Mouse (Mus musculus) spleen, adult 2 months (tissue): ENCODE data around the gene Ccn1.

Source experiments
- CTCF ChIP-seq: fragments of 200-500 bp; IDR thresholded peaks from 2 replicates; pipeline ENCODE4 v1.5.1; 2011; ENCODE audit warnings: mild to moderate bottlenecking, inconsistent platforms; ENCODE audit not compliant: insufficient read depth, insufficient read length, insufficient replicate concordance; ENCODE audit errors: extremely low read depth
- POLR2A ChIP-seq: fragments of 200-500 bp; IDR thresholded peaks from 2 replicates; pipeline ENCODE4 v1.6.1; 2011; ENCODE audit warnings: low read depth, low read length, inconsistent platforms

DNA sequence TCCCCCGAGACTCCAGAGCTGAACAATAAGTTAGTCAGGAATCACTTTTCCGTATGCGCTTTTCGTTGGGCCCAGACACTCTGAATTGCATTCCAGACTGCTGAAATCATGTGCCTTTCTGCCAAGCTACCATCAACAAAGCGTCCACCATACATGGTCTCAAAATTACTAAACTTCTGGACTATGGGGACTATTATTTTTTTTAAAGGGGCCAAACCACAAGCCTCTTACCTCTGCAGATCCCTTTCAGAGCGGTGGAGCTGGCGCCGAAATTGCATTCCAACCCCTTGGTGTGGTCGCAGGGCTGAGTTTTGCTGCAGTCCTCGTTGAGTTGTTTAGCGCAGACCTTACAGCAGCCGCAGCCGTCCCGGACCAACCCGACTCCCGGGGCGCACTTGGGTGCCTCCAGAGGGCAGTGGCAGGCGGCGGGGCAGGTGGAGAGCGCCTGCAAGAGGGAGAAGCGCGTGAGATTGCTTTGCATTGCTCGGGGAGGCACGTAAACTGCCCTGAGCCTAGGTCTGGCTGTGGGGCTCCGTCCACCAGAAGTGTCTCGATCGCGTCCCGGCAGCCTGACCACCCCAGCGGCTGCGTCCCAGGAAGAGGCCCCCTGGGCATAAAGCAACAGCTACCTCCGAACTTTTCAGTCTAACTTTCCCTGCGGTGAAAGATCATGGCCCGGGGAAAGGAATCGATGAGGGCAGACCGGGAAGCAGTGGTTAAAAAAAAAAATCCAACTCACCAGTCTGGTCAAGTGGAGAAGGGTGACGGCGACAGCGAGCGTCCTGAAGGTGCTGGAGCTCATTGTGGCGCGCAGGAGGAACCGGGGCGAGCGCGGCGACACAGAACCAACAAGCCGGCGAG lies 560 bp downstream of the Ccn1 start:
- no peak for TF ChIP-seq CTCF
- TF ChIP-seq POLR2A = no peak
